Mouse (Mus musculus): ENCODE measurements around the gene Usmg5.

Usmg5 gene

GRCm38 (mm10) chr19:47065860-47066259, 24.6 kb downstream of the Usmg5 start:
- DNase-seq (ENCODE audit: low read depth in 1 of 2, low spot score in 2 of 2): no peak

- DNase-seq (ENCODE audit: low read depth in 1 of 2, low spot score in 2 of 2): no peak
Measured at GRCm38 (mm10) chr19:47057684-47058083, 32.8 kb downstream of the Usmg5 start.

DNA sequence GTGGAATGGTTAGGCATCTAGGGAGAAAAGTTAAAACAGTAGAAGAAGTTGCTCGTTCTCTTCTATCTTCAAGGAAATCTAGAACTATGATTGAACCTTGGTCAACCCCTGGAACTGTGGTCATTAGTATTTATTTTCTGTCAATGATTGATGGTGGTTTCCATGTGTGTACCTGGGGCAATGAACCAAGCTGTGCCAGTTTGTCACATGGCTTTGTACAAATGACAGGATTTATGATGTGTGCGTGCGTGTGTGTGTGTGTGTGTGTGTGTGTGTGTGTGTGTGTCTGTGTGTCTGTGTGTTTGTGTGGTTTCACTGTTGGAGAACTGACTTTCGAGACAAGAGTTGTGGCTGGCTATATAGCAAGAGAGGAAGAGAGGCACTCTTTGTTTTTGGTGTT, 37.0 kb downstream of the Usmg5 start:
- no peak for DNase-seq (ENCODE audit: low read depth in 1 of 2, low spot score in 2 of 2)

GRCm38 (mm10) chr19:47052927-47053326, 37.5 kb downstream of the Usmg5 start:
- DNase-seq (ENCODE audit: low read depth in 1 of 2, low spot score in 2 of 2): no peak

- peak in 1 of 2 experiments; percentile 14 for DNase-seq (ENCODE audit: low read depth in 1 of 2, low spot score in 2 of 2)
Measured at GRCm38 (mm10) chr19:47050271-47051032, 40.0 kb downstream of the Usmg5 start, which contains the start of gene Pcgf6. TSS of gene Pcgf6 (minus strand) at chr19:47050906.

DNA sequence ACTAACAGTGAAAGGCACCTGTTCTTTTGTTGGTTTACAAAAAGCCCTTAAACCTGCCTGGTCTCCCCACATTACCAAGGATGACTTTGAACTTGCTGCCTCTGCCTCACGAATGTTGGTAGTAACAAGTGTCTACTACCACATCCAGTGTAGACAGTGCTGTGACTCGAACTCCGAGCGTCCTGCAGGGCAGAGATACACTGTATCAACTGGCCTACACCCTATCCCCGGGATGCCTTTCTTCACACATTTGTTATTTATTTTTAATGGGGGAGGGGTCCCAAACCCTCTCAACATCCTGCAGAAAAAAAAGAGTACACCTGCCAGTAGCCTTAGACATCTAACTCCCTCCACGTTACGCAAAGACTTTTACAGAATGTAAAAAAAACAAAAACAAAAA, 40.6 kb downstream of the Usmg5 start:
- DNase-seq (ENCODE audit: low read depth in 1 of 2, low spot score in 2 of 2): no peak

- DNase-seq (ENCODE audit: low read depth in 1 of 2, low spot score in 2 of 2): no peak
Measured at GRCm38 (mm10) chr19:47049061-47049460, 41.4 kb downstream of the Usmg5 start.

- DNase-seq (ENCODE audit: low read depth in 1 of 2, low spot score in 2 of 2): no peak
Measured at GRCm38 (mm10) chr19:47047236-47047833, 43.1 kb downstream of the Usmg5 start.

GRCm38 (mm10) chr19:47046343-47046742, 44.1 kb downstream of the Usmg5 start:
- no peak for DNase-seq (ENCODE audit: low read depth in 1 of 2, low spot score in 2 of 2)

DNA sequence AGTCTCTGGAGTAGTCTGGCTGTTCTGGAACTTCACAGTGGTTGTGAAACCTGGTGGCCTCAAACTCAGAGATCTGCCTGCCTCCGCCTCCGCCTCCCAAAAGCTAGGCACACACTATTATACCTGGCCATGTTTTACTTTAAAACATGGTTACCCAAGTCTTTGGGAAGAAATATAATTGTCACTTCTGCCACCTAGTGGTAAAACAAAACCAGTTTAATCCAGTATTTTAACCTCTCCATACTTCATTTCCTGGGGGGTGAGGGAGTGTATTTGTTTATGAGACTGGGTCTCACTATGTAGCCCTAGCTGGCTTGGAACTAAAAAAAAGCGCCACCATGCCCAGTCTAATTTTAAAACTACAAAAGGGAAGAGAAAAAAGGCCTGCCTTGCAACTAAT, 46.8 kb downstream of the Usmg5 start:
- no peak for DNase-seq (ENCODE audit: low read depth in 1 of 2, low spot score in 2 of 2)

DNA sequence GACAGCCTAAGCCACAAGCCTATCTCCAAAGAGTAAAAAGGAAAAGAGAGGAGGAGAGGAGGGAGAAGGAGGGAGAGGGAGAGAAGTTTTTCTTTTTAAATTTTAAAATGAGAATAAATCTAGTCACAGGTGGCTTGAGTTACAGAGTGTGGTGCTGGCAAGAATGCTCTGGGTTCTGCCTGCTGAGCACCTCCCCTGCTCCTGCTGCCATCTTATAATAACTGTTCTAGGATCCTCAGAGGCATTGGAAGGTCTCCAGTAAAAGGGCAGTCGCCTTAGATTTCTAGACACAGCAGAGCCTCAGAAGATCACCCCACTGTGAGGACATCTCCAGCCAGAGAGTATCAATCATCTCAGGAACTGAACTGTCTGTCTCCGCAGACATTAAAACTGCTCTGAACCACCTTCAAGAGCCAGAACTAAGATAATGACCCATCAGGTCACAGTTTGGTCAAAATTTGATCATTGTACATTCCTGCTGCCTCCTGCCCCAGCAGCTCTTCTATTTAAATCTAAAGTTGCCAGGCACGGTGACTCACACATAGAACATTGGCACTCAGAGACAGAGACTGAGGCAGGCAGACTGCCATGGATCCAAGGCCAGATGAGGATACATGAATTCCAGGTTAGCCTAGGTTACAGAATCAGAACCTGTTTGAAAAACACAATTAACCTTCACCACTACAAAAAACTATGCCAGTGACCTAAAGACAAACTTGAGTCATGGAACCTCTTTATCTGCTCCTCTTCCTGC, 49.5 kb downstream of the Usmg5 start:
- no peak for DNase-seq (ENCODE audit: low read depth in 1 of 2, low spot score in 2 of 2)

- DNase-seq (ENCODE audit: low read depth in 1 of 2, low spot score in 2 of 2): no peak
Measured at GRCm38 (mm10) chr19:47036596-47036995, 53.9 kb downstream of the Usmg5 start.

DNA sequence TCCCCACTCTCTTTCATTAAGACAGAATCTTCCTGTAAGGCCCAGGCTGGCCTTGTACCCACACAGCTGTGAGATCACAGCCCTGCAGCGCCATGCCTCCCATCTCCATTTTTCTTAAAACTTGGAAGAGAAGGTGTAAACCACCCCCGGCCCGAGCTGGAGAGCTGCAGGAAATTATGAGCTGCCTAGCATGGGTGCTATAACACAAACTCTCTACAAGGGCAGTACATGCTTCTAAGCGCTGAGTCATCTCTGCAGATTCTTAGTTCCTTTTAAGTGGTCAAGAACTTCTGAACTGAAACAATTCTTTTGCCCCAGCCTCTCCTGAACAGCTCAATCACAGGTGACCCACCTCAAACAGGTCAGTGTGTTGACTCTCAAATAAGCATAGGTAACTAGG, 55.5 kb downstream of the Usmg5 start:
- no peak for DNase-seq (ENCODE audit: low read depth in 1 of 2, low spot score in 2 of 2)

All from monocyte, adult 2 months (primary cell).